8 mouse cellular contexts compared by ENCODE assay signal in the genomic region with DNA sequence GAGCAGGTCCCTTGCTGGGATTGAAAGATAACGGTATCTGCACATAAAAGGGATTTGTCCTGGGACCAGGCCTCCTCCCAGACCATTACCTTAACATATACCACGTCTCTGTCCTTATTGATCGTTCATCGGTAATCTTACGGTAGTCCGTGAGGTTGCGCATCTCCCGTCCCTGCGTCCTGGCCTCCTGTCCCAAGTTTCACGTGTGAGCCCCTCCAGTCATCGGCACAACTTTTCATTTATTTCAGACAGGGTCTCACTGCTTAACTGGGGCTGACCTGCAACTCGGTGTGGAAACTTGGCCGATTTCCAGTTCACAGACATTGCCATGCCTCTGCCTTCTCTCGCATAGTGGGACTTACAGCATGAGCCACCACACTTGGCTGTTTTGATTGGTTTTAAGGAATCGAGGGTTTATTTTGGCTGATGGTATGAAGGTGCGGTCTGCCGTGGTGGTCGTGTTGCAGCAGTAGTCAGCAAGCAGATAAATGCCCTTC. TPM values are rescaled to one million over a fixed set of nuclear protein-coding genes. Genes with fewer than 3 reads are reported as not detected.
DNase-seq lines count a peak whose midpoint lies in the region; ATAC-seq and TF ChIP-seq lines count a peak whose summit lies in the region.

No protein-coding gene starts in this region.

- no peak for TF ChIP-seq CTCF in spleen, adult 2 months (IDR thresholded peaks at IDR 0.05; ENCODE audit: extremely low read depth, insufficient read depth, insufficient read length, insufficient replicate concordance)

- H3K4me1 ChIP-seq in spleen, adult 2 months (ENCODE audit: control insufficient read depth, insufficient read depth, insufficient read length) = peaks cover 4% of the 10 kb centered on the region; the same call in 1 of the 2 replicates
- peaks cover 27% of the 10 kb centered on the region for H3K4me1 ChIP-seq in limb, embryonic 15.5 days
- peaks cover 20% of the 10 kb centered on the region for H3K4me1 ChIP-seq in stomach, embryonic 15.5 days

- DNase-seq in spleen, adult 2 months (ENCODE audit: low read depth in 1 of 2, low spot score in 2 of 2) = no peak
- no peak for DNase-seq in spleen, postnatal 4 days (ENCODE audit: low spot score in 2 of 2)
- no peak for DNase-seq in cerebellum, adult 9-10 months
- no peak for DNase-seq in left cerebral cortex, adult 9 months (ENCODE audit: low spot score in 2 of 2)

- peak overlapping the region; percentile 85 for H3K4me3 ChIP-seq in spleen, adult 2 months (ENCODE audit: extremely low read depth, insufficient read depth, insufficient read length)
- peak overlapping the region; percentile 93 for H3K4me3 ChIP-seq in limb, embryonic 15.5 days
- peak overlapping the region; percentile 79 for H3K4me3 ChIP-seq in stomach, embryonic 15.5 days (replicated peaks)

- H3K4me2 ChIP-seq in limb, embryonic 15.5 days = peak overlapping the region; percentile 54
- peak overlapping the region; percentile 81 for H3K4me2 ChIP-seq in stomach, embryonic 15.5 days

- peak overlapping the region; percentile 82 for H3K27ac ChIP-seq in spleen, adult 2 months (ENCODE audit: insufficient read depth, low read length)
- peak overlapping the region; percentile 98 for H3K27ac ChIP-seq in limb, embryonic 15.5 days
- H3K27ac ChIP-seq in stomach, embryonic 15.5 days = peak overlapping the region; percentile 99

- no peak for TF ChIP-seq POLR2A in spleen, adult 2 months (IDR thresholded peaks at IDR 0.05; ENCODE audit: low read depth, low read length)

- H3K9me3 ChIP-seq in limb, embryonic 15.5 days = no peaks in the 10 kb centered on the region
- H3K9me3 ChIP-seq in stomach, embryonic 15.5 days = no peaks in the 10 kb centered on the region

- 2% methylated on average over 18 of the region's 18 CpGs for WGBS in spleen, adult 2 months
- 2% methylated on average over 18 of the region's 18 CpGs for WGBS in limb, embryonic 15.5 days
- WGBS in stomach, embryonic 15.5 days = under 1% methylated on average over 18 of the region's 18 CpGs

- peaks cover 33% of the 10 kb centered on the region for H3K36me3 ChIP-seq in spleen, adult 2 months (ENCODE audit: control insufficient read depth, insufficient read depth, low read length)
- peaks cover 66% of the 10 kb centered on the region for H3K36me3 ChIP-seq in limb, embryonic 15.5 days
- H3K36me3 ChIP-seq in stomach, embryonic 15.5 days = peaks cover 47% of the 10 kb centered on the region

- peak; percentile 13 for ATAC-seq in erythroblast, adult 5-6 weeks (replicated peaks; ENCODE audit: low FRiP score, poor library complexity, severe bottlenecking)
- no peak for ATAC-seq in limb, embryonic 15.5 days (ENCODE audit: insufficient number of reproducible peaks, low FRiP score, low TSS enrichment, low read depth)
- no peak for ATAC-seq in stomach, embryonic 15.5 days (ENCODE audit: insufficient read depth, low FRiP score, low read depth)
- ATAC-seq in monocyte, adult 5-6 weeks (replicated peaks; ENCODE audit: insufficient number of reproducible peaks, low FRiP score, low TSS enrichment, poor library complexity, severe bottlenecking) = no peak

- no peaks in the 10 kb centered on the region for H3K27me3 ChIP-seq in spleen, adult 2 months (ENCODE audit: control insufficient read depth, insufficient read depth, low read length)
- H3K27me3 ChIP-seq in limb, embryonic 15.5 days = no peaks in the 10 kb centered on the region
- H3K27me3 ChIP-seq in stomach, embryonic 15.5 days (replicated peaks) = no peaks in the 10 kb centered on the region

- peak overlapping the region; percentile 98 for H3K9ac ChIP-seq in limb, embryonic 15.5 days
- peak overlapping the region; percentile 97 for H3K9ac ChIP-seq in stomach, embryonic 15.5 days

RNA-seq across cellular contexts. Expression of gene Plekhj1, which starts 0.7 kb away (rescaled TPM):
- polyA plus RNA-seq in spleen, adult 2 months (2012; rRNA removed) = 71.8 and 97.5 TPM in 2 replicates
- total RNA-seq in erythroblast, adult 5-6 weeks (2015; ENCODE audit: low replicate concordance) = 24.5 and 45.2 TPM in 2 replicates
- total RNA-seq in erythroblast, adult 5-6 weeks (2017; ENCODE audit: low replicate concordance) = 8.2 and 13.9 TPM in 2 replicates
- 119 and 124 TPM in 2 replicates for polyA plus RNA-seq in limb, embryonic 15.5 days (2015; fragmentation: Nextera tagmentation; extraction: Ambion mirVana)
- 117 and 118 TPM in 2 replicates for polyA plus RNA-seq in stomach, embryonic 15.5 days (2015; fragmentation: Nextera tagmentation; extraction: Ambion mirVana)
- total RNA-seq in monocyte, adult 5-6 weeks (2017) = 29.4 to 59.3 TPM (median 41.3 TPM) in 3 replicates

RNA-seq across cellular contexts. Expression of gene Sf3a2, which starts 1.1 kb away (rescaled TPM):
- polyA plus RNA-seq in spleen, adult 2 months (2012; rRNA removed) = 38.7 and 54.3 TPM in 2 replicates
- total RNA-seq in erythroblast, adult 5-6 weeks (2015; ENCODE audit: low replicate concordance) = 19.6 and 26.5 TPM in 2 replicates
- 7.2 and 11.2 TPM in 2 replicates for total RNA-seq in erythroblast, adult 5-6 weeks (2017; ENCODE audit: low replicate concordance)
- polyA plus RNA-seq in limb, embryonic 15.5 days (2015; fragmentation: Nextera tagmentation; extraction: Ambion mirVana) = 59.0 and 71.7 TPM in 2 replicates
- 52.6 and 62.0 TPM in 2 replicates for polyA plus RNA-seq in stomach, embryonic 15.5 days (2015; fragmentation: Nextera tagmentation; extraction: Ambion mirVana)
- total RNA-seq in monocyte, adult 5-6 weeks (2017) = 9.4 to 23.3 TPM (median 10.7 TPM) in 3 replicates

RNA-seq across cellular contexts. Expression of gene Amh, which starts 5.9 kb away (rescaled TPM):
- polyA plus RNA-seq in spleen, adult 2 months (2012; rRNA removed) = 1.3 and 2.3 TPM in 2 replicates
- not detected in 2 replicates for total RNA-seq in erythroblast, adult 5-6 weeks (2015; ENCODE audit: low replicate concordance)
- not detected in 2 replicates for total RNA-seq in erythroblast, adult 5-6 weeks (2017; ENCODE audit: low replicate concordance)
- polyA plus RNA-seq in limb, embryonic 15.5 days (2015; fragmentation: Nextera tagmentation; extraction: Ambion mirVana) = not detected in 2 replicates
- not detected in 2 replicates for polyA plus RNA-seq in stomach, embryonic 15.5 days (2015; fragmentation: Nextera tagmentation; extraction: Ambion mirVana)
- total RNA-seq in monocyte, adult 5-6 weeks (2017) = not detected in 3 replicates

RNA-seq across cellular contexts. Expression of gene Jsrp1, which starts 14.2 kb away (rescaled TPM):
- not detected in 2 replicates for polyA plus RNA-seq in spleen, adult 2 months (2012; rRNA removed)
- not detected in 2 replicates for total RNA-seq in erythroblast, adult 5-6 weeks (2015; ENCODE audit: low replicate concordance)
- not detected in 2 replicates for total RNA-seq in erythroblast, adult 5-6 weeks (2017; ENCODE audit: low replicate concordance)
- 7.5 and 26.8 TPM in 2 replicates for polyA plus RNA-seq in limb, embryonic 15.5 days (2015; fragmentation: Nextera tagmentation; extraction: Ambion mirVana)
- polyA plus RNA-seq in stomach, embryonic 15.5 days (2015; fragmentation: Nextera tagmentation; extraction: Ambion mirVana) = 1.0 and 1.4 TPM in 2 replicates
- not detected in 3 replicates for total RNA-seq in monocyte, adult 5-6 weeks (2017)

RNA-seq across cellular contexts. Expression of gene Oaz1, which starts 27.3 kb away (rescaled TPM):
- polyA plus RNA-seq in spleen, adult 2 months (2012; rRNA removed) = 730 and 862 TPM in 2 replicates
- total RNA-seq in erythroblast, adult 5-6 weeks (2015; ENCODE audit: low replicate concordance) = 1,067 and 1,159 TPM in 2 replicates
- total RNA-seq in erythroblast, adult 5-6 weeks (2017; ENCODE audit: low replicate concordance) = 242 and 348 TPM in 2 replicates
- 1,708 and 1,872 TPM in 2 replicates for polyA plus RNA-seq in limb, embryonic 15.5 days (2015; fragmentation: Nextera tagmentation; extraction: Ambion mirVana)
- 1,556 and 1,602 TPM in 2 replicates for polyA plus RNA-seq in stomach, embryonic 15.5 days (2015; fragmentation: Nextera tagmentation; extraction: Ambion mirVana)
- 242 to 281 TPM (median 259 TPM) in 3 replicates for total RNA-seq in monocyte, adult 5-6 weeks (2017)
